Mouse (Mus musculus) heart, adult 2 months (tissue): ENCODE data around the gene Apobec2.

Source experiments
- CTCF ChIP-seq: fragments of 200-600 bp; IDR thresholded peaks from 2 replicates; pipeline ENCODE4 v1.8.1; 2022; ENCODE audit warnings: antibody characterized with exemption, mild to moderate bottlenecking, moderate library complexity
- POLR2A ChIP-seq: fragments of 200-500 bp; IDR thresholded peaks from 2 replicates; pipeline ENCODE4 v1.6.1; 2011; ENCODE audit warnings: mild to moderate bottlenecking, low read depth, low read length, control low read depth; ENCODE audit not compliant: insufficient read depth

- TF ChIP-seq CTCF: no peak
- TF ChIP-seq POLR2A: no peak
Measured at GRCm38 (mm10) chr17:48451353-48451675, 18.6 kb upstream of the Apobec2 start, which contains the start of gene Tspo2.
